Mouse (Mus musculus): ENCODE measurements around the gene Hrh2. TPM values are rescaled to one million over a fixed set of nuclear protein-coding genes. Genes with fewer than 3 reads are reported as not detected.

Hrh2 gene
- polyA plus RNA-seq, 1 experiment from 2014 or later, result 2.6 TPM

GRCm38 (mm10) chr13:54250346-54250745, 58.4 kb downstream of the Hrh2 start:
- TF ChIP-seq CTCF (IDR thresholded peaks at IDR 0.05; ENCODE audit: low read depth) (no peak), EP300 (optimal IDR thresholded peaks at IDR 0.05) (no peak)
- WGBS, result 61% methylated on average over 8 of the region's 8 CpGs
- ATAC-seq (ENCODE audit: low FRiP score, low TSS enrichment) (no peak), DNase-seq (ENCODE audit: low spot score) (no peak)
- H3K4me2 ChIP-seq (replicated peaks; ENCODE audit: low read depth), result no peak overlapping the region
- no peak overlapping the region; the same call in 1 of the 2 replicates for H3K9ac ChIP-seq (ENCODE audit: low read length)
- H3K4me1 ChIP-seq (replicated peaks; ENCODE audit: control insufficient read depth, insufficient read depth), result no peaks in the 10 kb centered on the region
- no peaks in the 10 kb centered on the region for H3K36me3 ChIP-seq (ENCODE audit: control insufficient read depth, insufficient read depth, low read length)
- H3K27ac ChIP-seq (replicated peaks), result no peak overlapping the region
- H3K4me3 ChIP-seq (ENCODE audit: low read depth, low read length), result no peak overlapping the region
- no peaks in the 10 kb centered on the region for H3K9me3 ChIP-seq (ENCODE audit: control insufficient read depth, low read length)
- no peaks in the 10 kb centered on the region for H3K27me3 ChIP-seq (ENCODE audit: control insufficient read depth, insufficient read depth, low read length)

GRCm38 (mm10) chr13:54251541-54252225, 59.8 kb downstream of the Hrh2 start:
- WGBS, result 86% methylated on average over 11 of the region's 11 CpGs
- no peak for DNase-seq (ENCODE audit: low spot score)

GRCm38 (mm10) chr13:54257580-54258223, 65.8 kb downstream of the Hrh2 start:
- ATAC-seq (ENCODE audit: low FRiP score, low TSS enrichment), result no peak
- no peak overlapping the region for H3K27ac ChIP-seq (replicated peaks)
- 36% methylated on average over 10 of the region's 10 CpGs for WGBS

More at GRCm38 (mm10) chr13:54251541-54252225, 59.8 kb downstream of the Hrh2 start:
- no peak overlapping the region for H3K4me3 ChIP-seq (ENCODE audit: low read depth, low read length)
- no peak overlapping the region for H3K27ac ChIP-seq (replicated peaks)
- no peak for ATAC-seq (ENCODE audit: low FRiP score, low TSS enrichment)
- H3K36me3 ChIP-seq (ENCODE audit: control insufficient read depth, insufficient read depth, low read length), result no peaks in the 10 kb centered on the region
- no peaks in the 10 kb centered on the region for H3K4me1 ChIP-seq (replicated peaks; ENCODE audit: control insufficient read depth, insufficient read depth)
- H3K9ac ChIP-seq (ENCODE audit: low read length), result no peak overlapping the region
- TF ChIP-seq CTCF (IDR thresholded peaks at IDR 0.05; ENCODE audit: low read depth) (no peak), EP300 (optimal IDR thresholded peaks at IDR 0.05) (no peak)
- no peak overlapping the region for H3K4me2 ChIP-seq (replicated peaks; ENCODE audit: low read depth)
- no peaks in the 10 kb centered on the region for H3K27me3 ChIP-seq (ENCODE audit: control insufficient read depth, insufficient read depth, low read length)
- H3K9me3 ChIP-seq (ENCODE audit: control insufficient read depth, low read length), result no peaks in the 10 kb centered on the region

GRCm38 (mm10) chr13:54258231-54258743, 66.4 kb downstream of the Hrh2 start:
- no peak overlapping the region for H3K9ac ChIP-seq (ENCODE audit: low read length)
- no peaks in the 10 kb centered on the region for H3K9me3 ChIP-seq (ENCODE audit: control insufficient read depth, low read length)
- no peak overlapping the region for H3K27ac ChIP-seq (replicated peaks)
- DNase-seq (ENCODE audit: low spot score) (no peak), ATAC-seq (ENCODE audit: low FRiP score, low TSS enrichment) (no peak)
- no peaks in the 10 kb centered on the region for H3K36me3 ChIP-seq (ENCODE audit: control insufficient read depth, insufficient read depth, low read length)
- H3K27me3 ChIP-seq (ENCODE audit: control insufficient read depth, insufficient read depth, low read length), result no peaks in the 10 kb centered on the region
- no peak overlapping the region for H3K4me3 ChIP-seq (ENCODE audit: low read depth, low read length)
- no peak for TF ChIP-seq CTCF (IDR thresholded peaks at IDR 0.05; ENCODE audit: low read depth)
- TF ChIP-seq EP300 (optimal IDR thresholded peaks at IDR 0.05), result no peak
- 36% methylated on average over 8 of the region's 8 CpGs for WGBS
- H3K4me1 ChIP-seq (replicated peaks; ENCODE audit: control insufficient read depth, insufficient read depth), result no peaks in the 10 kb centered on the region
- no peak overlapping the region for H3K4me2 ChIP-seq (replicated peaks; ENCODE audit: low read depth)

More at GRCm38 (mm10) chr13:54257580-54258223, 65.8 kb downstream of the Hrh2 start:
- Histone ChIP-seq H3K36me3 (ENCODE audit: control insufficient read depth, insufficient read depth, low read length) (no peaks in the 10 kb centered on the region), H3K9me3 (ENCODE audit: control insufficient read depth, low read length) (no peaks in the 10 kb centered on the region), H3K4me1 (replicated peaks; ENCODE audit: control insufficient read depth, insufficient read depth) (no peaks in the 10 kb centered on the region), H3K9ac (ENCODE audit: low read length) (no peak overlapping the region), H3K27me3 (ENCODE audit: control insufficient read depth, insufficient read depth, low read length) (no peaks in the 10 kb centered on the region), H3K4me2 (replicated peaks; ENCODE audit: low read depth) (no peak overlapping the region), H3K4me3 (ENCODE audit: low read depth, low read length) (no peak overlapping the region)
- TF ChIP-seq EP300 (optimal IDR thresholded peaks at IDR 0.05), result no peak
- TF ChIP-seq CTCF (IDR thresholded peaks at IDR 0.05; ENCODE audit: low read depth), result no peak
- DNase-seq (ENCODE audit: low spot score), result no peak

GRCm38 (mm10) chr13:54260318-54260717, 68.4 kb downstream of the Hrh2 start:
- Histone ChIP-seq H3K9ac (ENCODE audit: low read length) (no peak overlapping the region), H3K4me1 (replicated peaks; ENCODE audit: control insufficient read depth, insufficient read depth) (no peaks in the 10 kb centered on the region), H3K36me3 (ENCODE audit: control insufficient read depth, insufficient read depth, low read length) (no peaks in the 10 kb centered on the region), H3K27ac (replicated peaks) (no peak overlapping the region), H3K4me2 (replicated peaks; ENCODE audit: low read depth) (no peak overlapping the region), H3K4me3 (ENCODE audit: low read depth, low read length) (no peak overlapping the region), H3K9me3 (ENCODE audit: control insufficient read depth, low read length) (no peaks in the 10 kb centered on the region), H3K27me3 (ENCODE audit: control insufficient read depth, insufficient read depth, low read length) (no peaks in the 10 kb centered on the region)
- DNase-seq (ENCODE audit: low spot score) (peak; percentile 39), ATAC-seq (ENCODE audit: low FRiP score, low TSS enrichment) (no peak)
- TF ChIP-seq CTCF (IDR thresholded peaks at IDR 0.05; ENCODE audit: low read depth) (no peak), EP300 (optimal IDR thresholded peaks at IDR 0.05) (no peak)
- 19% methylated on average over 8 of the region's 8 CpGs for WGBS

All from stomach, postnatal 0 days (tissue).